Mouse (Mus musculus) CH12.LX (cell line): ENCODE results near the gene Pou2af1. TPM values are rescaled to one million over a fixed set of nuclear protein-coding genes. Genes with fewer than 3 reads are reported as not detected.

Source experiments
- DNase-seq: peaks from one replicate; pipeline ENCODE4 v3.0.0-alpha.2; 2013; ENCODE audit errors: extremely low read depth
- H3K27ac ChIP-seq: 2 replicates; pipeline ENCODE4 v1.5.1; 2012; ENCODE audit warnings: low read depth, mild to moderate bottlenecking, control low read depth, moderate library complexity; ENCODE audit not compliant: insufficient read depth
- H3K27me3 ChIP-seq: replicated peaks from 2 replicates; pipeline ENCODE3; 2012; ENCODE audit warnings: inconsistent platforms
- H3K36me3 ChIP-seq, 2 experiments: replicated peaks in 1 of 2; 2 replicates each; pipeline versions ENCODE3 to v1.6.1; 2012; ENCODE audit warnings: inconsistent platforms in 1 of 2, low read length in 1 of 2, mild to moderate bottlenecking in 1 of 2, mixed read lengths in 1 of 2, moderate library complexity in 1 of 2; ENCODE audit not compliant: control insufficient read depth in 1 of 2, insufficient read depth in 1 of 2
- H3K4me1 ChIP-seq, 2 experiments: 2 replicates each; pipeline ENCODE4 v1.6.1; 2012; ENCODE audit warnings: inconsistent platforms in 1 of 2, moderate library complexity in 1 of 2; ENCODE audit not compliant: insufficient read depth in 2 of 2, control insufficient read depth in 1 of 2
- H3K4me2 ChIP-seq: 2 replicates; pipeline ENCODE4 v1.6.1; 2012; ENCODE audit warnings: low read depth, mild to moderate bottlenecking, control low read depth; ENCODE audit not compliant: poor library complexity, insufficient read depth, severe bottlenecking
- H3K4me3 ChIP-seq, 3 experiments: fragments of 150-350 bp in 1 of 3; sonication (generic) in 1 of 3; replicated peaks in 1 of 3; 2 replicates each; pipeline versions ENCODE3 to v1.5.1; 2011 to 2012; ENCODE audit warnings: low read depth in 2 of 3, low read length in 2 of 3, mild to moderate bottlenecking in 2 of 3, moderate library complexity in 2 of 3, control low read depth in 1 of 3, improper control_type of control experiment in 1 of 3, inconsistent platforms in 1 of 3, mixed read lengths in 1 of 3; ENCODE audit not compliant: poor library complexity in 1 of 3
- H3K79me2 ChIP-seq: replicated peaks from 2 replicates; pipeline ENCODE4 v1.6.1; 2012; ENCODE audit warnings: mild to moderate bottlenecking, moderate library complexity; ENCODE audit not compliant: control insufficient read depth, poor library complexity, insufficient read depth, severe bottlenecking; ENCODE audit errors: extremely low read depth
- H3K9ac ChIP-seq: 2 replicates; pipeline ENCODE4 v1.6.1; 2012; ENCODE audit warnings: low read depth, mild to moderate bottlenecking, control low read depth, moderate library complexity; ENCODE audit not compliant: insufficient read depth
- H3K9me3 ChIP-seq: replicated peaks from 2 replicates; pipeline ENCODE3; 2012; ENCODE audit warnings: low read length, inconsistent platforms, mixed read lengths
- BHLHE40 ChIP-seq: IDR thresholded peaks from 2 replicates; pipeline ENCODE4 v1.6.1; 2011; ENCODE audit warnings: mild to moderate bottlenecking, low read depth, low read length, improper control_type of control experiment
- CHD1 ChIP-seq: IDR thresholded peaks from 2 replicates; pipeline ENCODE4 v1.6.1; 2012; ENCODE audit warnings: low read depth, low read length, improper control_type of control experiment, inconsistent platforms
- ELF1 ChIP-seq: IDR thresholded peaks from 2 replicates; pipeline ENCODE4 v1.6.1; 2014; ENCODE audit warnings: low read depth, mild to moderate bottlenecking, inconsistent platforms, low read length, improper control_type of control experiment
- EP300 ChIP-seq: IDR thresholded peaks from 2 replicates; pipeline ENCODE4 v1.6.1; 2011; ENCODE audit warnings: low read length, improper control_type of control experiment
- ETS1 ChIP-seq: conservative IDR thresholded peaks from 2 replicates; pipeline ENCODE4 v1.6.1; 2012; ENCODE audit warnings: low read depth, mild to moderate bottlenecking, inconsistent platforms, low read length, improper control_type of control experiment, moderate library complexity
- GABPA ChIP-seq: IDR thresholded peaks from 2 replicates; pipeline ENCODE4 v1.6.1; 2012; ENCODE audit warnings: low read depth, low read length, improper control_type of control experiment, inconsistent platforms; ENCODE audit not compliant: insufficient replicate concordance
- JUN ChIP-seq: IDR thresholded peaks from 2 replicates; pipeline ENCODE4 v1.6.1; 2011; ENCODE audit warnings: low read depth, mild to moderate bottlenecking, low read length, improper control_type of control experiment, moderate library complexity; ENCODE audit not compliant: insufficient read depth
- JUND ChIP-seq: conservative IDR thresholded peaks from 2 replicates; pipeline ENCODE4 v1.6.1; 2011; ENCODE audit warnings: low read depth, low read length, improper control_type of control experiment
- MAX ChIP-seq: IDR thresholded peaks from 2 replicates; pipeline ENCODE4 v1.6.1; 2011; ENCODE audit warnings: low read length, improper control_type of control experiment
- MXI1 ChIP-seq: IDR thresholded peaks from 2 replicates; pipeline ENCODE4 v1.6.1; 2011; ENCODE audit warnings: mild to moderate bottlenecking, low read depth, low read length, improper control_type of control experiment
- PAX5 ChIP-seq: IDR thresholded peaks from 2 replicates; pipeline ENCODE4 v1.6.1; 2012; ENCODE audit warnings: low read length, inconsistent platforms, mixed read lengths
- TBP ChIP-seq: conservative IDR thresholded peaks from 2 replicates; pipeline ENCODE4 v1.6.1; 2011; ENCODE audit warnings: low read depth, low read length, improper control_type of control experiment
- TCF12 ChIP-seq: IDR thresholded peaks from 2 replicates; pipeline ENCODE4 v1.6.1; 2014; ENCODE audit warnings: low read depth, mild to moderate bottlenecking, inconsistent platforms, low read length, improper control_type of control experiment
- USF2 ChIP-seq: conservative IDR thresholded peaks from 2 replicates; pipeline ENCODE4 v1.6.1; 2011; ENCODE audit warnings: low read depth, low read length, improper control_type of control experiment
- ZMIZ1 ChIP-seq: IDR thresholded peaks from 2 replicates; pipeline ENCODE4 v1.6.1; 2012; ENCODE audit warnings: low read depth, mild to moderate bottlenecking, inconsistent platforms, low read length, improper control_type of control experiment
- dilution Hi-C: fragments of 300-500 bp; cut with MboI; formaldehyde crosslinking; loops from 2 replicates; pipeline ENCODE4 v1.14.3; 2020; ENCODE audit warnings: low sequenced_read_pairs; ENCODE audit not compliant: extremely low pct_unique_long_range_greater_than_20kb, extremely low pct_ligation_motif_present
- in situ Hi-C: fragments of 300-500 bp; cut with MboI; formaldehyde crosslinking; loops from 3 replicates; pipeline ENCODE4 v1.14.3; 2019; ENCODE audit warnings: low sequenced_read_pairs, low pct_ligation_motif_present, low pct_unique_long_range_greater_than_20kb, mixed read lengths
- polyA plus RNA-seq: library from polyadenylated mRNA; unstranded; fragments of >175 nt; gene quantifications from 2 replicates; pipeline ENCODE4 v1.2.1, GENCODE M21; 2012; ENCODE audit warnings: low read depth; ENCODE audit not compliant: insufficient read length
- total RNA-seq, 2 experiments: library from RNA; depleted of rRNA; stranded (reverse); fragments of 300-350 nt in 1 of 2; fragments of >200 nt in 1 of 2; gene quantifications; 2 replicates each; pipeline ENCODE4 v1.2.3; 2012 to 2014

The Pou2af1 gene
- total and polyA plus RNA-seq, 3 experiments, result 87.4 to 303 (median 173) TPM

- in situ Hi-C loops, result no loop called here
- no peak for DNase-seq
- no peak overlapping the region for H3K9ac ChIP-seq
- H3K4me3 ChIP-seq, result no peak overlapping the region
- H3K36me3 ChIP-seq, result no peaks in the 10 kb centered on the region
- H3K4me1 ChIP-seq, result peaks cover 10 to 40% of the 10 kb centered on the region in 2 experiments
- no peaks in the 10 kb centered on the region for H3K79me2 ChIP-seq
- no peak for TF ChIP-seq ZMIZ1
- no peak for TF ChIP-seq BHLHE40
- TF ChIP-seq TBP, result no peak
- no peak for TF ChIP-seq JUN
- TF ChIP-seq MXI1, result no peak
- TF ChIP-seq EP300, result no peak
- no peak for TF ChIP-seq JUND
- H3K9me3 ChIP-seq, result no peaks in the 10 kb centered on the region
- H3K4me2 ChIP-seq, result no peak overlapping the region
- H3K27me3 ChIP-seq, result no peaks in the 10 kb centered on the region
- H3K27ac ChIP-seq, result no peak overlapping the region
- dilution Hi-C loops, result no loop called here
Observed at GRCm38 (mm10) chr9:51185871-51186270, 27.6 kb upstream of the Pou2af1 start.

GRCm38 (mm10) chr9:51190655-51191054, 22.9 kb upstream of the Pou2af1 start:
- no peak for TF ChIP-seq TCF12
- no peak for TF ChIP-seq USF2
- TF ChIP-seq GABPA, result no peak
- no peak for TF ChIP-seq JUND
- no peak for TF ChIP-seq PAX5
- TF ChIP-seq EP300, result no peak
- no peak for TF ChIP-seq CHD1
- peaks cover 2% of the 10 kb centered on the region for H3K9me3 ChIP-seq
- H3K4me2 ChIP-seq, result no peak overlapping the region
- no peak for DNase-seq
- dilution Hi-C loops (no loop called here), in situ Hi-C loops (no loop called here)
- H3K4me1 ChIP-seq, result peaks cover 0 to 2% of the 10 kb centered on the region in 2 experiments; a peak in 1 of 4 replicates
- H3K4me3 ChIP-seq, result no peak overlapping the region
- no peak overlapping the region for H3K27ac ChIP-seq
- no peaks in the 10 kb centered on the region for H3K79me2 ChIP-seq
- H3K9ac ChIP-seq, result no peak overlapping the region
- no peaks in the 10 kb centered on the region for H3K27me3 ChIP-seq
- H3K36me3 ChIP-seq, result no peaks in the 10 kb centered on the region

- DNase-seq, result no peak
- Histone ChIP-seq H3K27ac (no peak overlapping the region), H3K4me1 (peaks cover under 1 to 2% of the 10 kb centered on the region in 2 experiments; a peak in 2 of 4 replicates), H3K9ac (no peak overlapping the region), H3K36me3 (no peaks in the 10 kb centered on the region), H3K4me3 (no peak overlapping the region), H3K4me2 (no peak overlapping the region), H3K27me3 (no peaks in the 10 kb centered on the region), H3K79me2 (no peaks in the 10 kb centered on the region), H3K9me3 (peaks cover 2% of the 10 kb centered on the region)
- in situ Hi-C loops, result no loop called here
- no peak for TF ChIP-seq ETS1
- peak; percentile 53; the same call in 1 of the 2 replicates for TF ChIP-seq ELF1
- no peak for TF ChIP-seq MAX
- dilution Hi-C loops, result no loop called here
Observed at GRCm38 (mm10) chr9:51194790-51195189, 18.7 kb upstream of the Pou2af1 start.
